Mouse (Mus musculus) urinary bladder, postnatal 4 days (tissue): ENCODE measurements around the gene Mst1r.

ENCODE experiments used
- DNase-seq, 2 experiments: peaks; one replicate each; pipeline ENCODE4 v3.0.0; 2021 to 2022; ENCODE audit warnings: low spot score in 2 of 2

The Mst1r gene

GRCm38 (mm10) chr9:107914764-107915420, 8.2 kb downstream of the Mst1r start:
- DNase-seq, result no peak

GRCm38 (mm10) chr9:107917895-107918608, 11.4 kb downstream of the Mst1r start:
- DNase-seq, result no peak

GRCm38 (mm10) chr9:107918884-107919283, 12.2 kb downstream of the Mst1r start:
- DNase-seq, result no peak

- no peak for DNase-seq
These were observed 12.8 kb downstream of the Mst1r start for GRCm38 (mm10) chr9:107919441-107919840.

- no peak for DNase-seq
These were observed 16.3 kb downstream of the Mst1r start for GRCm38 (mm10) chr9:107923021-107923420.

- no peak for DNase-seq
These were observed 17.3 kb downstream of the Mst1r start for GRCm38 (mm10) chr9:107923956-107924355.

GRCm38 (mm10) chr9:107925251-107925650, 18.6 kb downstream of the Mst1r start:
- no peak for DNase-seq

- no peak for DNase-seq
These were observed 20.3 kb downstream of the Mst1r start for GRCm38 (mm10) chr9:107926920-107927420.

GRCm38 (mm10) chr9:107927749-107928148, 21.1 kb downstream of the Mst1r start:
- DNase-seq, result no peak

GRCm38 (mm10) chr9:107928169-107928568, 21.5 kb downstream of the Mst1r start, which contains the start of gene Actl11:
Gene Actl11, plus strand, starts transcription at chr9:107928469.
- no peak for DNase-seq

- no peak for DNase-seq
These were observed 25.5 kb downstream of the Mst1r start for GRCm38 (mm10) chr9:107932221-107932620.

GRCm38 (mm10) chr9:107934146-107934545, 27.5 kb downstream of the Mst1r start:
- DNase-seq, result no peak

GRCm38 (mm10) chr9:107935374-107935773, 28.7 kb downstream of the Mst1r start, which contains the start of gene Camkv:
Gene Camkv, plus strand, starts transcription at chr9:107935674.
- DNase-seq, result no peak

GRCm38 (mm10) chr9:107935790-107936214, 29.1 kb downstream of the Mst1r start:
- no peak for DNase-seq

- no peak for DNase-seq
These were observed 29.6 kb downstream of the Mst1r start for GRCm38 (mm10) chr9:107936215-107936822.

GRCm38 (mm10) chr9:107936831-107937230, 30.2 kb downstream of the Mst1r start:
- no peak for DNase-seq

GRCm38 (mm10) chr9:107947241-107948194, 40.8 kb downstream of the Mst1r start:
- no peak for DNase-seq

- DNase-seq, result no peak
These were observed 42.7 kb downstream of the Mst1r start for GRCm38 (mm10) chr9:107949184-107949921.

GRCm38 (mm10) chr9:107949922-107950235, 43.2 kb downstream of the Mst1r start, which contains the start of gene Traip:
Gene Traip, plus strand, starts transcription at chr9:107950136.
- no peak for DNase-seq

GRCm38 (mm10) chr9:107950460-107951355, 44.0 kb downstream of the Mst1r start:
- DNase-seq, result peak; percentile 85 to 94
